Mouse (Mus musculus) stomach, postnatal 0 days (tissue): ENCODE measurements around the gene Rftn1.
"Not testable (repeated sequence)": the region's sequence is repeated elsewhere in the genome, so short reads cannot be mapped to it uniquely, and the experiment has no call there.

ENCODE experiments used
- CTCF ChIP-seq: IDR thresholded peaks from 2 replicates; pipeline ENCODE4 v1.5.1; 2016; ENCODE audit warnings: antibody characterized with exemption, low read depth, mild to moderate bottlenecking, moderate library complexity
- EP300 ChIP-seq: optimal IDR thresholded peaks from 2 replicates; pipeline ENCODE3; 2016; ENCODE audit warnings: antibody characterized with exemption

- TF ChIP-seq CTCF, EP300: not testable (repeated sequence)
These were observed 15.8 kb upstream of the Rftn1 start for GRCm38 (mm10) chr17:50206262-50206661.
